Mouse (Mus musculus) lung, adult 18-20 months (tissue): ENCODE data around the gene Olfr1211.

Experiments
- DNase-seq, 2 experiments: peaks; one replicate each; pipeline ENCODE4 v3.0.0; 2022; ENCODE audit warnings: mixed read lengths in 2 of 2

The Olfr1211 gene

DNA sequence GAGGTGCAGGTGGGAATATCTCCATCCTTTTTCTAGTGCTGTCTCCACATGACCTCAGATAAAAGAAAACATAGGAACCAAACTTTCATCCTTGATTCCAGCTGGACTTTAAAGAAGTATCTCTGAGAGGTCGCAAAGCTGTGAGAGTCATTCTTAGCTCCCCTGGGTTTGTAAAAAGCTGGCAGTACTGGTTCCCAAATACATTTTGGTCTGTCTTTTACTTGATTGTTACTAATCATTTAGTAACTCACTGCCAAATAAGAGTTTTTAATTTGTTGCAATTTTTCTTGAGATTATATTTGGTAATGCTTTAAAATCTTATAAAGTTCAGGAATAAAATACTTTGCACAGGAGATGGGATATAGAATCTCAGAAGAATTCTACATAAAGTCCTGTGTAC, at the start of gene Olfr1211:
Gene Olfr1211 (minus strand): TSS at position 101 of the 400 bp plus-strand sequence.
- no peak for DNase-seq

GRCm38 (mm10) chr2:88980181-88980580, 42.3 kb upstream of the Olfr1211 start, which contains the start of gene Gm13762:
Gene Gm13762, minus strand, starts transcription at chr2:88980281.
- no peak for DNase-seq

DNA sequence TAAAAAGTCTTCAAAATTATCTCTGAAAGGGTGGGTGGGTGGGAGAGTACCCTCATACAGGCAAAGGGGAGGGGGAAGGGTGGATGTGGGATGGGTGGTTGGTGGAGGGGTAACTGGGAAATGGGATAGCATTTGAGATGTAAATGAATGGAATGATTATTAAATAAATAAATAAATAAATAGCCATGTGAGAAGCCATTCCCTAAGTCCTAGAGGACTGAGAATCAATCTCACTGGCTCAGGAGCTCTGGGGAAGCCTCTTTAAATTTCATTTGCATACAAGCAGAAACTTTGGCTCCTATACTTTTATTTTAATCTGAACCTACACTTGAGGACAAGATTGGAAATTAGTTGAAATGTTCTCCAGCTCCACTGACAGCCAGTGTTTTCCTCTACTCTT, 15.8 kb upstream of the Olfr1211 start, which contains the start of gene Olfr1212:
Gene Olfr1212 (plus strand): TSS at position 301 of the 400 bp plus-strand sequence.
- no peak for DNase-seq

DNA sequence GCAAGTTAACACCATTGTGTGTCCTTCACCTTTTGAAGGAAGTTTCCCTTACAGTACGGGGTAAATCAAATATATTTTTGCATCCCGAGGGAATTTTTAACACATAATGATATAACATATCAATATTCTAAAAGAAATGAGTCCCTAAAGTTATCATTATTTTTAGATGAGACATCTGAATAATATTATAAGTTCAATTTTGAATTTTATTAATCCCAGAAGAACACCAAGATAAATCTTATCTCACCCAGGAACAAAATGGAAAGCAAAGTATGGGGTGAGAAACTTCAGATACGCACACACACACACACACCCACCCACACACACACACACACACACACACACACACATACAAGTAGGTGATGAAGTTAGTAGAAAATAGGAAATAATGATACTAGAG, 22.9 kb downstream of the Olfr1211 start, which contains the start of gene Olfr1209:
Gene Olfr1209 (minus strand): TSS at position 101 of the 400 bp plus-strand sequence.
- no peak for DNase-seq

DNA sequence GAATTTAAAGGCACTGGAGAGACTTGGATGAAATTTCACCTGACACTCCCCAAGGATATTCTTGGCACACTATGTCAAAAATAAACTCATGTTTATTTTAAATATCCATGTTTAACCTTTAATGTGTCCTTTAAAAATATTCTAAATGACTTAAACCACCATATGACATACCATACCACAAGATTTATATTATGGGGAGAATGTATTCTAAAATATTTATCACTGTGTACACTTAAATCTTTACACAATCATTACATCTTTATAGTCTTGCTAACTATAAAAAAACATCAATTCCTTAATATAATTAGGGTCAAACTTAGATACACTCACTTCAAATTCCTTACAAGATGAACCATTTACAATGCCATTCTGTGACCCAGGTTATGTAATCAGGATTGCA, 35.7 kb downstream of the Olfr1211 start, which contains the start of gene Olfr1208:
Gene Olfr1208 (minus strand): TSS at position 101 of the 400 bp plus-strand sequence.
- DNase-seq: no peak
